Mouse (Mus musculus): ENCODE data around the gene Qser1.

The Qser1 gene

DNA sequence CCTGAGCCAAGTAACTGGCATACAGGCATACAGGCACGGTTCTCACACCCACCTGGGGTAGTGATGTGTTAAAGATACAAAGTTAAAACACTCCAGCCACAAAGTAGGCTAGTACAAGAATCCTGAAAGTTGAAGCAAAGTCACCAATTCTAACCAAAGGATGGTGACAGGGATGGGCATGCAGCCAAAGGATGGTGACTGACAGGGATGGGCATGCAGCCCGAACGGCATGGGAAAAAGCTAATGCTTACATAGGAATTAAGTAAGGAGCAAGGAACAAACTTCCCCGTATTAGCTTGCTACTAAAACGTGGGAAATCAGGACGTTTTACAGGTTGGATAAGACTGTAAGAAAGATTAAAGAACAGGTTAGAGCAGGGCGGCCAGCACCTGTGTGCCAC, 80.3 kb downstream of the Qser1 start:
- DNase-seq (ENCODE audit: low spot score) = no peak

DNA sequence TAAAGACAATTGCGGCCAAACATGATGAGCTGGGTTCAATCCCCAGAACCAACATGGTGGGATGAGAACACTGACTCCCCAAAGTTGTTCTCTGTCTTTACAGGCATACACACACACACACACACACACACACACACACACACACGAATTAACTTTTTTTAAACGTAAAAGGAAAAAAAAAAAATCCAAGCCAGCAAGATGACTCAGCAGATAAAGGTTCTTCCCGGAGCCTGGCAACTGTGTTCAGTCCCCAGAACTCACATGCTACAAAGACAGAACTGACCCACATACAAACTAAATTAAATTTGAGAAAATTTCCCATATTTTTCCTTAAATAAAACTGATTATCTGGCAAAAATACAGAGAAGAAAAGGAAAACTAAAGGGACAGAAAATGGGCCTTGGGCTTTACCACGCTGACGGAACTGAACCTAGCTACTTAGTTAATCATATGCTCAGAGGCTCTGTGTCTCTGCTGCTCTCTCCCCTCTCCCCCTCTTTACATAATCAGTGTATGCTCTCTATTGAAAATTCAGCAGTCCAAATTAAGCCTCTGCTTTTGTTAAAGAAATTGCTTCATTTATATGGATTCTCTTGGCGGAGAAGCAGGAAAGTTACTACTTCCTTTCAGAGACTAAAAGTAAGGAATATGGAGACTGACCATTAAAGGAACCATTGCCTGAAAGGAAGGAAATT, 83.9 kb downstream of the Qser1 start:
- DNase-seq (ENCODE audit: low spot score) = no peak

DNA sequence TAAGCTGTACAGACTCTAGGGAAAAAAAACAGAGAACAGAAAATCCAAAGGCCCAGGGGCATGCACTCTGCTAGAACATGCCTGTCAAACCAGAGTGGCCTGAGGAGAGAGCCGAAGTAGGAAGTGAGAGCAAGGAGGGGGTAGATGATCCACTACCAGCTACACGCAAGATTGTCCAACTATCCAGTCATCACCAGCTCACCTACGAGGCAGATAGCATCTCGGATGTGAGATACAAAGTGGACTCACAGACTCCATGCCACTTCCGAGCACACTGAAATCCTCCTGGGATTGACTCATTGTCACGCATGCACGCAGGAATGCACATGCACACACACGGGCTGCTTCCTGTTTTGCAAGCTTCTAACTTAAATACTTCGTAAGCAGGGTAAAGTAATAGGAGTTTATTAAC, 84.5 kb downstream of the Qser1 start:
- DNase-seq (ENCODE audit: low spot score) = no peak

DNA sequence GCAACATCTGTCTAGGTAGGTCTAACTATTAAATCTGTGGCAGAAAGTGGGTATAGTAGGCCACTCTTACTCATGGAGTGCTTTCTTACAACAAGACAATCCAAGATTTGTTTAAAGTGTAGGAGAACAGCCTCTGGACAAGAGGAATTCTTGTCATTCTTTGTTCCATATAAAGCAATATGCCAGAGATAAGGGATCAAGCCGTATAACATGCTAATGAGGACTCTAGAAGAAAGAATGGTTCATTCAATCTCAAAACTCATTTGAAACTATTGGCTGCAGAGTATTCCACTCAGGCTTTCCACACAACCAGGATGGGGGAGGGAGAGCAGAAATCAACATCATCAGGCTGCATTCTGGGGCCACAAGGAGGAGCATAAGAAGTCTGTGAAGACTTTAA, 89.2 kb downstream of the Qser1 start:
- no peak for DNase-seq (ENCODE audit: low spot score)

GRCm38 (mm10) chr2:104722021-104722420, 94.5 kb downstream of the Qser1 start:
- no peak for DNase-seq (ENCODE audit: low spot score)

GRCm38 (mm10) chr2:104717827-104718226, 98.7 kb downstream of the Qser1 start:
- no peak for DNase-seq (ENCODE audit: low spot score)

- DNase-seq (ENCODE audit: low spot score) = no peak
Measured at GRCm38 (mm10) chr2:104717231-104717735, 99.3 kb downstream of the Qser1 start.

- no peak for DNase-seq (ENCODE audit: low spot score)
Measured at GRCm38 (mm10) chr2:104716279-104716678, 100.3 kb downstream of the Qser1 start, which contains the start of gene Pin1rt1. Pin1rt1 (minus strand) TSS chr2:104716379.

DNA sequence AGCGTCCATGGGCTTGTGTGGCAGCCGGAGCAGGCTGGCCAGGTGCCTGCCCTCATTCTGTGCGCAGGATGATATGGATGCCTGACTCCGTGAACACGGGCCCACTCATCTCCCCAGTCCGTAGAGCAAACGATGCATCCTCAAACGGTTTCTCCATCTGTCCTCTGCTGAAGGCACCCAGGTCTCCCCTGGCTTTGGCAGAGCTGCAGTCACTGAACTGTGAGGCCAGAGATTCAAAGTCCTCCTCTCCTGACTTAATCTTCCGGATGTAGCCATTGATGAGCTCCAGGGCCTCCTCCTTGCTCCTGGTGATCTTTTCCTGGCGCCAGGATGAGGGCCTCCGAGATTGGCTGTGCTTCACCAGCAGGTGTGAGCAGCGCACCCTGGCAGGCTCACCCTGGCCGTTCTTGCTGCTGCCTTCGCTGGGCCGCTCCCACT, 102.3 kb downstream of the Qser1 start:
- no peak for DNase-seq (ENCODE audit: low spot score)

DNA sequence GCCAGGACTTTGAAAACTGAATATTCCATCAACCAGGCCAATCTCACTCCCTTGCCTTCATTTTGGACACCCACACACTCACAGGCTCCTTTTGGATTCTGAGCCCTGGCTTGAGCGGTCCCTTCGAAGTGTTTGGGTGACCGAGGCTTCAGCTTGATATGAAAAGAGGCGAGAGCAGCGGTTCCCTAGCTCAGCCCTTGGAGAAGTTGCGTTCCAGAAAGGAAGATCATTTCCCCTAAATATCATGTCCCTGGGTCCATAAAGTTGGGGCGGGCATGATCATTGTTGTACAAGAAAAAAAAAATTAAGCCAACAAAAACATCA, 104.1 kb downstream of the Qser1 start:
- no peak for DNase-seq (ENCODE audit: low spot score)

- DNase-seq (ENCODE audit: low spot score) = peak; percentile 62
Measured at GRCm38 (mm10) chr2:104711585-104712485, 104.7 kb downstream of the Qser1 start, which contains the start of gene Tcp11l1. Tcp11l1 (minus strand) TSS chr2:104712169.

DNA sequence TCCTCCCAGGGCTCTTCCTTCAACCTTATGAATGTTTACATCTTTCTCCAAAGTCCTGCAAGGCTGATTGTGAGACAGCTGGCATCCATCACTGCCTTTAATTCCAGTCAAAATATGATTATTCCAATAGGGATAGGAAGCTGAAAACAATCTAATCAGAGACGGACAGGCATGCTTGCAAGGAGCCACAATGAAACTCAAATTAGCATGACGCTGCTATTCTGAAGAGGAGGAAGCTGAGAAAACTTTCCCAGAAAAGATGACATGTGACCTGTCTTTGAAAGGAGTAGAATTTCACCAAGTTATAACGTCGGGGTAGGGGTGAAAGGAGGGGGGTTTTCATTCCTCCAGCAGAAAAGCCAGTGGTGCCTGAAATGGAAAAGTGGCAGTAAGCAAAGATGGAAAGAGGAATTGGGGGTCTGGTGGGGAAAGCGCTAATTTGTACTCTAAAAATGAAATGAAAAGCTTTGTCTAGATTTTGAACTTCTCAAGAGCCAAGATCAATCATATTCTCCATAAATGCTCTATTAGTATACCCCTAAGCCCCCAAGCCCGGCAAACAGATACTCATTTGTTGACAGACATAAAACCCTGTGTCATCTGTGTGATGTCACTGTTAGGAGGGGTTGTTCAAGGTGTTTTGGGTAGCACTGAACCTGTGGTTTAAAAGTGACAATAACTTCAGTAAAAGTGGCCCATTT, 105.7 kb downstream of the Qser1 start:
- DNase-seq (ENCODE audit: low spot score) = no peak

GRCm38 (mm10) chr2:104709786-104710337, 106.7 kb downstream of the Qser1 start:
- no peak for DNase-seq (ENCODE audit: low spot score)

Measured in left cerebral cortex, adult 11 months (tissue).